9 mouse cellular contexts compared by ENCODE assay signal in the genomic region with DNA sequence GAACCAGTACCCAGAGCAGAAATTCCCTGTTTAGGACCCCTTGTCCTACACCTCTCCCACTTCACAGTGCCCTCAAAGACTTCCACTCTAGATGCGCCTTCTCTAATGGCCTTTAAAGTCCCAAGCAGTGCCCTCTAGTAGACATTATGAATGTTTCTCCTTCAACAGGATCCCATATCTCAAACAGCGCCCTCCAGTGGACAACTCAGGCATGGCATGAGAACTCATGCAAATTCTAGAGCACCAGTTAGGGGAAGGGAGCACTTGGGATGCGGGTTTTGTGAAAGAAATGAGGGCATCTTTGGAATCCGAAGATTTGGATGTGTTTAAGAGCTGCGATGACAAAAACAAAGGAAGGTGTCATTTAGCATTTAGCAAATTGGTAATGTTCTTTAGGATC. TPM values are rescaled to one million over a fixed set of nuclear protein-coding genes. Genes with fewer than 3 reads are reported as not detected.
DNase-seq lines count a peak whose midpoint lies in the region; ATAC-seq and TF ChIP-seq lines count a peak whose summit lies in the region.
"Had no signal": no experiment of that assay in that cellular context is flagged by ENCODE, and none has a peak within 500 bp of the region (broad histone marks: within the 10 kb centered on the region; RNA-seq: fewer than 3 reads in every experiment).

No protein-coding gene starts in this region.

- WGBS in lung, embryonic 14.5 days, result 63% methylated on average over 5 of the region's 5 CpGs

- TF ChIP-seq CTCF in lung, embryonic 14.5 days (IDR thresholded peaks at IDR 0.05; ENCODE audit: low read depth), result peak; percentile 69

- DNase-seq in cerebellum, adult 11 months, result peak; percentile 36
- DNase-seq in lung, embryonic 14.5 days, result peak; percentile 55
- DNase-seq in lung, adult 18-20 months, result no peak
- peak; percentile 78 for DNase-seq in c-Kit-positive CD71-positive TER-119-negative erythroid progenitor cells, embryonic 14.5 days (ENCODE audit: low read depth)
- no peak for DNase-seq in ovary, postnatal 36 days (ENCODE audit: low spot score)
- DNase-seq in gastrocnemius, postnatal 36 days, result no peak

- no peak for ATAC-seq in cerebellum, adult (ENCODE audit: insufficient number of reproducible peaks, low FRiP score, low TSS enrichment)
- ATAC-seq in lung, embryonic 14.5 days (ENCODE audit: insufficient read depth), result no peak
- 0 out of 2 replicates have a peak, but pooled peaks have one; percentile 20 for ATAC-seq in megakaryocyte progenitor cell, adult 5-6 weeks (replicated peaks; ENCODE audit: poor library complexity)

- no peak overlapping the region for H3K4me2 ChIP-seq in lung, embryonic 14.5 days
- H3K4me2 ChIP-seq: limb, embryonic 15.5 days had no signal

- peaks cover 31% of the 10 kb centered on the region for H3K27me3 ChIP-seq in lung, embryonic 14.5 days (ENCODE audit: insufficient read depth, low read length)

- no peaks in the 10 kb centered on the region for H3K36me3 ChIP-seq in lung, embryonic 14.5 days (ENCODE audit: insufficient read depth)
- H3K36me3 ChIP-seq: limb, embryonic 15.5 days had no signal

- H3K4me3 ChIP-seq in lung, embryonic 14.5 days (ENCODE audit: low read depth, low read length), result no peak overlapping the region
- H3K4me3 ChIP-seq: limb, embryonic 15.5 days had no signal

- intact Hi-C loops in gastrocnemius, postnatal 36 days (cut with DNase I), result no loop called here

- H3K9ac ChIP-seq in lung, embryonic 14.5 days, result no peak overlapping the region
- H3K9ac ChIP-seq: limb, embryonic 15.5 days had no signal

- no peaks in the 10 kb centered on the region; the same call in 1 of the 2 replicates for H3K4me1 ChIP-seq in lung, embryonic 14.5 days (ENCODE audit: insufficient read depth)

- H3K27ac ChIP-seq in lung, embryonic 14.5 days (ENCODE audit: low read depth), result no peak overlapping the region
- H3K27ac ChIP-seq: limb, embryonic 15.5 days had no signal

- H3K9me3 ChIP-seq in lung, embryonic 14.5 days (ENCODE audit: low read depth, low read length), result no peaks in the 10 kb centered on the region
- H3K9me3 ChIP-seq: limb, embryonic 15.5 days had no signal

RNA-seq across cellular contexts. Expression of a gene that starts 2.3 kb away (rescaled TPM):
- polyA plus RNA-seq in lung, embryonic 14.5 days (2014; fragmentation: Nextera tagmentation; extraction: Ambion mirVana), result 0.93 and 1.3 TPM in 2 replicates
- total RNA-seq in megakaryocyte progenitor cell, adult 5-6 weeks (2015), result 0.67 and 2.3 TPM in 2 replicates
- under 0.01 TPM in 1 of 2 replicates, not detected in the other for total RNA-seq in megakaryocyte progenitor cell, adult 5-6 weeks (2017)
- total RNA-seq in gastrocnemius, postnatal 36 days (2021), result 10 to 100 TPM; 25.2 to 41.2 TPM

RNA-seq across cellular contexts. Expression of a gene that starts 9.4 kb away (rescaled TPM):
- polyA plus RNA-seq in lung, embryonic 14.5 days (2014; fragmentation: Nextera tagmentation; extraction: Ambion mirVana), result 4.4 and 4.6 TPM in 2 replicates
- total RNA-seq in megakaryocyte progenitor cell, adult 5-6 weeks (2015), result 0.61 and 2.9 TPM in 2 replicates
- total RNA-seq in megakaryocyte progenitor cell, adult 5-6 weeks (2017), result 1.3 and 3.8 TPM in 2 replicates
- 10 to 100 TPM; 17.6 to 25.1 TPM for total RNA-seq in gastrocnemius, postnatal 36 days (2021)

RNA-seq across cellular contexts. Expression of a gene that starts 22.4 kb away (rescaled TPM):
- polyA plus RNA-seq in lung, embryonic 14.5 days (2014; fragmentation: Nextera tagmentation; extraction: Ambion mirVana), result 137 and 141 TPM in 2 replicates
- total RNA-seq in megakaryocyte progenitor cell, adult 5-6 weeks (2015), result 133 and 143 TPM in 2 replicates
- total RNA-seq in megakaryocyte progenitor cell, adult 5-6 weeks (2017), result 241 and 321 TPM in 2 replicates
- total RNA-seq in gastrocnemius, postnatal 36 days (2021), result 10 to 100 TPM; 27.7 to 39.8 TPM

RNA-seq across cellular contexts. Expression of a gene that starts 29.2 kb away (rescaled TPM):
- polyA plus RNA-seq in lung, embryonic 14.5 days (2014; fragmentation: Nextera tagmentation; extraction: Ambion mirVana), result 87.1 and 89.3 TPM in 2 replicates
- total RNA-seq in megakaryocyte progenitor cell, adult 5-6 weeks (2015), result 4.0 and 6.7 TPM in 2 replicates
- 7.1 and 7.5 TPM in 2 replicates for total RNA-seq in megakaryocyte progenitor cell, adult 5-6 weeks (2017)
- total RNA-seq in gastrocnemius, postnatal 36 days (2021), result 1 to 10 TPM; 3.7 to 4.1 TPM

RNA-seq across cellular contexts. Expression of a gene that starts 48.4 kb away (rescaled TPM):
- polyA plus RNA-seq in lung, embryonic 14.5 days (2014; fragmentation: Nextera tagmentation; extraction: Ambion mirVana), result 9.7 and 10.2 TPM in 2 replicates
- total RNA-seq in megakaryocyte progenitor cell, adult 5-6 weeks (2015), result 2.4 and 4.4 TPM in 2 replicates
- total RNA-seq in megakaryocyte progenitor cell, adult 5-6 weeks (2017), result 5.3 and 5.7 TPM in 2 replicates
- 1 to 10 TPM; 2.4 to 2.5 TPM for total RNA-seq in gastrocnemius, postnatal 36 days (2021)

Comparison
In these comparisons a context has a peak if more than half of its experiments do, and no peak if none do; other contexts are left out.
1. DNase-seq: peak in cerebellum, adult 11 months (single experiment), lung, embryonic 14.5 days (single experiment) and c-Kit-positive CD71-positive TER-119-negative erythroid progenitor cells, embryonic 14.5 days (single experiment); none in lung, adult 18-20 months (0 of 2), ovary, postnatal 36 days (single experiment) and gastrocnemius, postnatal 36 days (0 of 2).
2. RNA of a gene that starts 2.3 kb away (total RNA-seq): 25.2 to 41.2 TPM in gastrocnemius, postnatal 36 days; under 0.01 to 2.3 TPM in megakaryocyte progenitor cell, adult 5-6 weeks; every median in the first group is over 4 times any median in the second.